Mouse (Mus musculus) embryonic fibroblast, embryonic 13.5 days (primary cell): ENCODE results near the gene Cutc.

Experiments
- CTCF ChIP-seq: IDR thresholded peaks from 2 replicates; pipeline ENCODE4 v1.5.1; 2011; ENCODE audit warnings: mild to moderate bottlenecking, control low read depth, low read length, moderate library complexity, borderline replicate concordance; ENCODE audit not compliant: insufficient read depth
- POLR2A ChIP-seq: IDR thresholded peaks from 2 replicates; pipeline ENCODE4 v1.6.1; 2011; ENCODE audit warnings: low read depth, mild to moderate bottlenecking, control low read depth, low read length, moderate library complexity

DNA sequence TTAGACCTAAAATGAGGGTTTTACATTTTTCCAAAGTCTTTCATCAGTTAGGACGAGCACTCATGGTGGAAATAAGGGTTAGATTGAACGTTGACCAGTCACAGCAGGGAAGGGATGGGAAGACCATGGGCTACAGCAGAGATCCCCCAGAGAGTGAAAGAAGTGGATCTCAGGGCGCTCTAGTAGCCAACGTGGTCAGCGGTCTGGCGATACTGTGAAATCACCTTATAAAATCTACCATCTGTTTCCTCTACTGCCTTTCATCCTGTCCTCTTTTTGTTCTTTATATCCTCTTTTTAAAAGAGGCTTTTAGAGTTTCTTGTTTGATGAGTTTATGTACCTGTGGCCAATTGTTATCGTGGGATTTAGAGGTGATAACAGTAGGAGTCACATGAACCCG, 32.0 kb downstream of the Cutc start:
- TF ChIP-seq CTCF: no peak
- no peak for TF ChIP-seq POLR2A
